Mouse (Mus musculus) lung, postnatal 0 days (tissue): ENCODE measurements at regions not wholly inside any gene's neighbourhood (a gene's known extent, or its start where the extent isn't known, plus 50 kb on each side); places are given as distances from the start of the nearest gene placed in this dataset.

Source experiments
- ATAC-seq: fragments of 200-750 bp; cut with Nextera tagmentation; 2 replicates; pipeline ENCODE4 v1.8.0; 2017; ENCODE audit warnings: moderate library complexity
- DNase-seq: peaks from one replicate; pipeline ENCODE4 v3.0.0-alpha.2; 2016; ENCODE audit warnings: low spot score
- H3K27ac ChIP-seq: fragments of 300-500 bp; sonication (generic); 2 replicates; pipeline ENCODE4 v1.5.1; 2014; ENCODE audit warnings: antibody characterized with exemption, mild to moderate bottlenecking, low read length, mixed read lengths
- H3K27me3 ChIP-seq: fragments of 300-500 bp; sonication (generic); replicated peaks from 2 replicates; pipeline ENCODE4 v1.6.1; 2014; ENCODE audit warnings: low read length, mixed read lengths; ENCODE audit not compliant: insufficient read depth
- H3K36me3 ChIP-seq: fragments of 300-500 bp; sonication (generic); 2 replicates; pipeline ENCODE4 v1.6.1; 2014; ENCODE audit warnings: low read length, mixed read lengths; ENCODE audit not compliant: insufficient read depth
- H3K4me1 ChIP-seq: fragments of 300-500 bp; sonication (generic); 2 replicates; pipeline ENCODE4 v1.6.1; 2014; ENCODE audit warnings: antibody characterized with exemption, low read depth, low read length, mixed read lengths; ENCODE audit not compliant: insufficient read depth
- H3K4me2 ChIP-seq: fragments of 300-500 bp; sonication (generic); replicated peaks from 2 replicates; pipeline ENCODE4 v1.6.1; 2014; ENCODE audit warnings: low read depth, mild to moderate bottlenecking, low read length, moderate library complexity, mixed read lengths
- H3K4me3 ChIP-seq: fragments of 300-500 bp; sonication (generic); 2 replicates; pipeline ENCODE4 v1.5.1; 2014; ENCODE audit warnings: low read depth, low read length
- H3K9ac ChIP-seq: fragments of 300-500 bp; sonication (generic); replicated peaks from 2 replicates; pipeline ENCODE4 v1.6.1; 2014; ENCODE audit warnings: low read depth, mild to moderate bottlenecking
- H3K9me3 ChIP-seq: fragments of 300-500 bp; sonication (generic); 2 replicates; pipeline ENCODE4 v1.6.1; 2016; ENCODE audit warnings: low read length, mixed read lengths
- CTCF ChIP-seq: IDR thresholded peaks from 2 replicates; pipeline ENCODE4 v1.5.1; 2016; ENCODE audit warnings: antibody characterized with exemption, mild to moderate bottlenecking
- EP300 ChIP-seq: IDR thresholded peaks from 2 replicates; pipeline ENCODE4 v1.6.1; 2016; ENCODE audit warnings: antibody characterized with exemption, mild to moderate bottlenecking, control low read depth
- WGBS: fragments of 180-500 bp; shearing (Covaris S2); extraction: QIAGEN DNeasy Blood & Tissue Kit; methylation state at CpG from one replicate; pipeline ENCODE4 v1.1.7; 2014; 5-methylcytosine and 5-hydroxymethylcytosine counted together

DNA sequence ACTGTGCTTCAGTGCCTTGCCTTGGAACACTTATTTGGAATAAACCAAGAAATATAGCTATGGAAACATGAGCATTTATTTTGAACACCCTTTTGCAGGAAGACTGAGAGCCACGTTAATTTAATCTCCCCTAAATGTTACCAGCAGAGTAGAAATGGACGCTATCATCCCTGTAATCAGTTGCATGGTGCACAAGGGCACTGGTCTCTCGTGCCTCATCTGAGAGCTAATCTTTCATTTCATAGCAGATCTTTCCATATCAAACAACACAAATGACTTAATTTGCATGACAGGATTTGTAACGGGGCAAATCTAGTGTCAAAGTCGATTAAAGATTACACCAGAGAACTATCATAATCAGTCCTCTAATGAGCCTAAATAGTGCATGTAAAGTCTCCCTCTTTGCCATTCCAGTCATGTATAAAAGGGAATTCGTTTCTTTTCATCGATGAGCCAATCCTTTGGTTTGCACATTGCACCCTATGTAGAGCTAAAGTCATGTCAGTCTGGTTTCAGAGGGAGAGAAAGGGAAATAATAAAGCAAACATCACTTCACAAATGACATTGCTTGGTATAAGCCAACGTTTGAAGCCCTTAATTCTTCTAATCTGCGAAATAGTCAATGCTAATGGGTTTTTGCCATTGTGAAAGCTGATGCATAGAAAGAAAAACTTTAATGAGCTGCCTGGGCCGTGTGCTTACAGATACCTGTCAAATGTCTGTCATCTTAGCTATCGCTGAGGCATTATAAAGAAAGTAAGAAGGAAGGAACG lies 198.7 kb upstream of the Sp8 start:
- H3K36me3 ChIP-seq, result no peaks in the 10 kb centered on the region
- ATAC-seq (no peak), DNase-seq (no peak)
- H3K4me2 ChIP-seq, result no peak overlapping the region
- TF ChIP-seq EP300, result no peak
- no peak for TF ChIP-seq CTCF
- no peaks in the 10 kb centered on the region for H3K9me3 ChIP-seq
- no peak overlapping the region for H3K4me3 ChIP-seq
- 58% methylated on average over 12 of the region's 12 CpGs for WGBS
- no peak overlapping the region for H3K9ac ChIP-seq
- H3K27me3 ChIP-seq, result no peaks in the 10 kb centered on the region
- no peaks in the 10 kb centered on the region; the same call in 1 of the 2 replicates for H3K4me1 ChIP-seq
- no peak overlapping the region for H3K27ac ChIP-seq

- no peak overlapping the region for H3K27ac ChIP-seq
- 58% methylated on average over 3 of the region's 3 CpGs for WGBS
- no peak overlapping the region for H3K4me3 ChIP-seq
- no peak for TF ChIP-seq EP300
- no peak for TF ChIP-seq CTCF
- no peak overlapping the region for H3K4me2 ChIP-seq
- H3K27me3 ChIP-seq, result no peaks in the 10 kb centered on the region
- H3K4me1 ChIP-seq, result no peaks in the 10 kb centered on the region
- H3K9ac ChIP-seq, result no peak overlapping the region
- H3K36me3 ChIP-seq, result no peaks in the 10 kb centered on the region
- H3K9me3 ChIP-seq, result no peaks in the 10 kb centered on the region
- no peak for DNase-seq
- no peak for ATAC-seq
Measured at GRCm38 (mm10) chr12:118640925-118641324, 205.2 kb upstream of the Sp8 start.

DNA sequence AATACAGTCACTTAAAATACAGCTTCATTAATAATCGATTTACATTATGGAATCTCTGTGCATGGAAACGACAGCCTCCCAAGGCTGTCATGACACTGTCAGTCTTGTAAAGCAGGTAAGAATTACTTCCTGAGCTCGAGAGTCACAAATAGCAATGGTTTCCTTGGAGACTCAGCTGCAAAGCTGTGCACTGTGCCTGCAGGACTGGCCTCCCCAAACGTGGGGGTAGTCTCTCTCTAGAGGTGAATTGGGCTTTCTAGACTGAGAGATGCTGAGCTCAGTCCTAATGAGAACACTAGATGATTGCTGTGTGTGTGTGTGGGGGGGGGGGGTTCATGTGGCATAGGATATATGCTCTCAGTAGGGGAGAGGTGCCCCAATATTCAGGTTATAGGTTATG lies 208.9 kb upstream of the Sp8 start:
- Histone ChIP-seq H3K9me3 (no peaks in the 10 kb centered on the region), H3K9ac (no peak overlapping the region), H3K4me3 (no peak overlapping the region), H3K27me3 (no peaks in the 10 kb centered on the region), H3K4me2 (no peak overlapping the region), H3K36me3 (no peaks in the 10 kb centered on the region), H3K27ac (no peak overlapping the region), H3K4me1 (no peaks in the 10 kb centered on the region)
- no peak for DNase-seq
- ATAC-seq, result no peak
- no peak for TF ChIP-seq CTCF
- no peak for TF ChIP-seq EP300
- 38% methylated on average over 4 of the region's 4 CpGs for WGBS

GRCm38 (mm10) chr12:118635456-118635855 lies 210.7 kb upstream of the Sp8 start:
- H3K4me3 ChIP-seq, result no peak overlapping the region
- 42% methylated on average over 1 of the region's 1 CpGs for WGBS
- no peaks in the 10 kb centered on the region for H3K9me3 ChIP-seq
- TF ChIP-seq CTCF, result no peak
- DNase-seq (no peak), ATAC-seq (no peak)
- no peak overlapping the region for H3K4me2 ChIP-seq
- H3K36me3 ChIP-seq, result no peaks in the 10 kb centered on the region
- no peaks in the 10 kb centered on the region for H3K27me3 ChIP-seq
- no peak overlapping the region for H3K27ac ChIP-seq
- no peaks in the 10 kb centered on the region for H3K4me1 ChIP-seq
- no peak overlapping the region for H3K9ac ChIP-seq

DNA sequence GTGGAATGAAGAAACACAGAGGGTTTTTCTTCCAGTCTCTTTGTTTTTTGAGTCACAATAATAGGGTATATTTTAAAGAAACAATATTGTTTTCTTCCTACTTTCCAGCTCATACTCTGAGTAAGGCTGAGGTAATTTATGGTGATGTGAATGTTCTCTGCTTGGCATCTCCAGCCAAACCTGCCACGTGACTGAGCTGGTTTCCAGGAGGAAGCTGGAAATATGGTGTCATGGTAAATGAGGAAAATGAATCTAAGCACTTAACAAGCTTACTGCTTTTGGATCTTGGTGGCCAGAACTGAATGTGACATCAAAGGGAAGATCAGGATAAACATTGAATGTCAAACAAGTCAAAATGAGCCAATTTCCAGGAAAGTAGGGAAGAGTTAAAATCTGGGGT lies 215.8 kb upstream of the Sp8 start:
- no peaks in the 10 kb centered on the region for H3K27me3 ChIP-seq
- H3K36me3 ChIP-seq, result no peaks in the 10 kb centered on the region
- no peaks in the 10 kb centered on the region for H3K9me3 ChIP-seq
- H3K4me3 ChIP-seq, result no peak overlapping the region
- H3K27ac ChIP-seq, result no peak overlapping the region
- ATAC-seq (no peak), DNase-seq (no peak)
- WGBS, result 34% methylated on average over 1 of the region's 1 CpGs
- no peaks in the 10 kb centered on the region for H3K4me1 ChIP-seq
- H3K4me2 ChIP-seq, result no peak overlapping the region
- no peak overlapping the region for H3K9ac ChIP-seq
- TF ChIP-seq EP300 (no peak), CTCF (no peak)

GRCm38 (mm10) chr12:118621697-118622485 lies 224.2 kb upstream of the Sp8 start:
- no peak for ATAC-seq
- H3K27me3 ChIP-seq, result no peaks in the 10 kb centered on the region
- no peak for DNase-seq
- H3K4me2 ChIP-seq, result no peak overlapping the region
- H3K27ac ChIP-seq, result no peak overlapping the region
- no peak overlapping the region for H3K9ac ChIP-seq
- no peak for TF ChIP-seq EP300
- TF ChIP-seq CTCF, result no peak
- H3K4me3 ChIP-seq, result no peak overlapping the region
- no peaks in the 10 kb centered on the region for H3K36me3 ChIP-seq
- H3K4me1 ChIP-seq, result no peaks in the 10 kb centered on the region
- H3K9me3 ChIP-seq, result no peaks in the 10 kb centered on the region
- WGBS, result 85% methylated on average over 1 of the region's 1 CpGs
